Mouse (Mus musculus) layer of hippocampus, adult 9-11 months (tissue): ENCODE measurements around the gene Rin2.

Experiments used
- DNase-seq: peaks from one replicate; pipeline ENCODE4 v3.0.0; 2022

The Rin2 gene

DNA sequence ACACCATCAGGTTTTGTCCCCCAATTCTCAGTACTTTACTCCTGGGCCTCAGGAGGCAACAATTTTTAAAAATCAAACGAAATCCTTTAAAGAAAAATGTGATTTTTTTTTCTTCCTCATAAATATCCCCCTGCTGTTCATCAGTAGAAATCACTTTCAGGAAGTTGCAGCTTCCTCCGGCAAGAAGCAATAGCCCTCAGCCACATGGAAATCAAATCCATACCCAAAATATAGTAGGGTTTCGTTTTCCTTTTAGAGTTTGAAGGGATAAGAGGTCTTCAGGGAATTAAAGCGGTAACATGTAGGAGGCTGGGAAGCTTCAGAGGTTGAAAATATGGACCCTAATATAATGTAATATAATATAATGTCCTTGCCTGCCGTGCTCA, 157.8 kb downstream of the Rin2 start:
- no peak for DNase-seq

DNA sequence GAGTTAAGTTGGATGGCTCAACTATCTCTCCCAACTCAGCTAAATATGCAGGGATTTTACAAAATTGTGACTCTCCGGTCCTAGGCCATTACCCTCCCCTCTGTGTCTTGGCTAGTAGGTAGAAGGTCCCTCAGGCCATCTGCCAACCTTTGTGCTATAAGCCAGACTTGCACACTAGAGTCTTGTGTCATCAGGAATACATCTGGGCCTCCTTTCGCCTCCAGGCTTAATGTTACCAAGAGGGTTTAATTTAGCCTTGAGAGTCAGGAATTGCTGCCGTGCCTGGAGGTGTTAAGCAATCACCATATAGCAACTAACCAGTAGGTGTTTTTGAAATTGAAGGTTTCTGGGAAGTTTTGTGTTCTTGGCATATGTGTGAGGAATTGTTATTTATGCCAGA, 158.3 kb downstream of the Rin2 start:
- DNase-seq: no peak

DNA sequence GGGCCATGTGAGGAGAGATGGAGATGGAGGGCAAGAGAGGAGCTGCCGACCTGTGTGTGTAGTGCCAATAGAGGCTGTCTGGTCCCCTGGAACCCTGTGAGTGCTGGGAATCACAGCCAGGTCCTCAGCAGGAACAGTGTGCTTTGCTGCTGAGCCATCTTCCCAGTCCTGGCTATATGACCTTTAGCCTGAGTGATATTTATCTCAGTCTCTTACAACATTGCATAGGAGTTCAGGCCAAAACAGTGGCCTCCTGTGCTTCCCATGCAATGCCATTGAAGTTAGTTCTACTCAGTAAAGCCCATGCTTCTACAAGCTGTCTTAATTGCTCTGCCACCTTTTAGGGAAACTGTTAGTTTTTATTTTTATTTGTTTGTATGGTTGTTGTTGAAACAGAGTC, 160.9 kb downstream of the Rin2 start:
- DNase-seq: no peak

DNA sequence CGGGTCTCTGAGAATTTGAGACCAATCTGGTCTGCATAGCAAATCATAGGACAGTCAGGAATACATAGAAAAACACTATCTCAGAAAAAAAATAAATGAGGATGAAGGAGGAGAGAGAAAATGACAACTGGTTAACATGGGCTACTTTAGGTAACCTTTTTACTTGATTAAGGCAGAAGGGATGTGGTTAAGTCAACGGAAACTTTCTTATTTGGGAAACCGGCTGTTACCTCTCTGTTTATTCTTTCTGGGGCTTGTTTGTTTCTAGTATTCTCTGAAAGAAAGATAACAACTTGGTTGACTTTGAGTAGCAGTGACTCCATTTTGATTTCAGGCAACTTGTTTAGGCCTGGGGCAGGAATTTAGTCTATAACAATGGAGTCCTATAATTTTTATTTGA, 163.7 kb downstream of the Rin2 start:
- DNase-seq: no peak

DNA sequence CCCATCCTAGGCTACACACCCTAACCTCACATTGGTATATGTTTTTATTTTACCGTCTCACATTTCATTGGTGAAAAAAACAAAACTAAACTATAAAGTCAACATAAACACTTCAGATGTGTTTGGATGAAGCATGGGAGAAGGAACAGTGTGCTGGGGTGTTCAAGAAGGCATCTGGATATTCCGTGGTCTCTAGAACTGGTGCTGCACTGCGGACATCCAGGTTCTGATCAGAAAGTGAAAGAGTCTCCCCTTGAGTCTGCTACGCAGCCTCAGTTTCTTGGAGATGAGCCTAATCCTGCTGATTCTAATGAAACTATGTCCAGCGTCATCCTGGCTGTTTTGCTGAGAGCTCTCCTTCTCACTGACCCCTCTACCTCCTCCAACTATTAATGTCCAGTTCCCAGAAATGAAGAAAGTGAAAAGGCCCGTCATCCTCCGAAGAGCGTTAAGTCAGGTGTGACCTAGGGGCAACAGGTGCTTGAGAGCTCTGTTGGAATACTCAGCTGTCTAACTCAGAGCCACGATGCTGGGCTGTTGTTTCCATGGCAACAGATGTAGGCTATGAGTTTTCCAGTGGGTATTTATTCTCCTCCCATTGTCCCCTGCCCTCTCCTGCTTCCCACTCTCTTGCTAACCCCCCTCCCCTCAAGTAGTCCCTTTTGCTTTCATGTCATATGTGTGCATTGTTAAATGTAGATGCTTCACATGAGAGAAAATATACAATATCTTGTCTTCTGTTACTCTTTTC, 164.7 kb downstream of the Rin2 start:
- no peak for DNase-seq

DNA sequence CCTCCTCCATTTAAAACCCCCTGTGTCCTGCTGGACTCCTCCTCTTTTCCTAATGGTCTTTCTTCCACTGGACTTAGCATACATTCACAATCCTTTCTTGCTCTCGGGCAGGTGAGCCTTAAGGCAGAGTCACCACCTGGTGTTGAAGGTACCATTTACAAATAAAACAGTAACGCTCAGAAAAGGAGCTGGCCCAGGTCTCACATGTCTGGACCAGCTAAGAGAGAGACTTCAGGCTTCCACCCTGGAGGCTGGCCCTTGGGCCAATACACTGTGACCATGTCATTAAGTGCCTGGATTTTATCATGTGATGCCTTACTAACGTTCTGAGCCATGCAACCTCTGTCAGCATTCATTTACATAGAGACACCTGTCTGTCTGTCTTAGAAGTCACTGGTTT, 165.3 kb downstream of the Rin2 start:
- no peak for DNase-seq

DNA sequence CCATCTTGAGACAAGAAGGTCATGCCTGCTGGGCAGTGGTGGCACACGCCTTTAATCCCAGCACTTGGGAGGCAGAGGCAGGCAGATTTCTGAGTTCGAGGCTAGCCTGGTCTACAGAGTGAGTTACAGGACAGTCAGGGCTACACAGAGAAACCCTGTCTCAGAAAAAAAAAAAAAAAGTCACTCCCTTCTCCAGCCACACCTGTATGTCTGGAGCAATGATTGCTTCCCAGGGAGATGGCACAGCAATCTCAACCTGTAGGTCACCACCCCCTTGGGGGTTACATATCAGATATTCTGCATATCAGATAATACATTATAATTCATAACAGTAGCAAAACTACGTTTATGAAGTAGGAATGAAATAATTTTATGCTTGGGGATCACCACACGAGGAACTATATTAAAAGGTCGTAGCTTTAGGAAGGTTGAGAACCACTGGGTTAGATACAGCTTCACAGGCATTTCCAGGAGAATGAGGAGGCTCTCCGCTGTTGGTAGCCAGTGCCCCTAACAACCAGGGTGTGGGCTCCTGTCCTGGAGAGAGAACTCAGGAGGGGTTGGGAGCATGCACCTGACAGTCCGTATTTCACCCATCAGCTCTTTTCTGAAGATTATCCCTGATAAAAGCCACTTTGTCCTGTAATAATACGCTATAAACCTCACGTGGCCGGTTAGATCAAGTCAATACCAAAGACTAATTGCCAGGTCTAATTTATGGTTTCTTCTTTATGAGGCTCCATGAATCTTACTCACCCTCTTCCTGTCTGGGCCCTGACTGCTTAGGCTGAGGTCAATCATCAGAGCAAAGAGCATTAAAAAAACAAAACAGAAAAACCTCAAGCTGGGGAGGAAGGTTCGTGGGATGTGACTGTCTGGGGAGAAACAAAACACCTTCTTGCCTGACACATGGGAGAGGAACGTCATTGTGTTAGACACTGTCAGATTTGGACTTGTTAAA, 166.2 kb downstream of the Rin2 start:
- DNase-seq: no peak

DNA sequence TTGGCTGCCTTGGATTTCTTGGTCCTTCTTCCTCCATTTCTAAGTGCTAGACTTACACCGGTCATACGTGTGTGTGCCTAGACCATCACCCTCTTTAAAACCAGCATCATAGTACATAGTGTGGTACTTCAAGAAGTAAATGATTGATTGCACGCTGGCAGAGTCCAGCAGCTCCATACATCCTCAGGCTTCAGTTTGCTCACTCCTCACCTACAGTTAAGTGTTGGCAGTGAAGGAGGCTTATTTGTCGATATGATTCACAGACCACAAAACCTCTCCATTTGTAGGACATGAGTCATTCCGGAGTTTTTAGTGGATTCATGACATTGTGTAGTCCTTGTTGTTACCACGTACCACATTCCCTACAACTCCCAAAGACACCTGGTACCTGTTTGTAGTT, 168.3 kb downstream of the Rin2 start:
- no peak for DNase-seq

DNA sequence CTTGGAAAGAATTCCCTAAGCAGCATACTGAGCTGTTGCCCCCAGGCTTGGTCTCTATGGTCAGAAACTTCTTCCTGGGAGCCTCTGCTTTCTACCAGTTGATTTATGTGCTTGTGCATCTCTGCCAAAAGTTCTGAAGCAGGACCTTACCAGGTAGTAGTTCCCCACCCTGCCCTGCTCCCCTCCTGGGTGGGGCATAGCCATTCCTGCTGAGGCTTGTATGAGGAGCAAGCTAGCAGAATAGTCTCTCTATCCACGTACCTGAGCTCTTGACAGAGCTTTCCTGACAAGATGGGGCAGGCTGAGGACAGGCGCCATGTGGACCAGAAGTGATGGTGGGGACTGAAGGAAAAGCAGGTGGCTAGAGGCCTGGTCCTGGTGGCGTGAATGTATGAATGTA, 171.6 kb downstream of the Rin2 start:
- DNase-seq: no peak

DNA sequence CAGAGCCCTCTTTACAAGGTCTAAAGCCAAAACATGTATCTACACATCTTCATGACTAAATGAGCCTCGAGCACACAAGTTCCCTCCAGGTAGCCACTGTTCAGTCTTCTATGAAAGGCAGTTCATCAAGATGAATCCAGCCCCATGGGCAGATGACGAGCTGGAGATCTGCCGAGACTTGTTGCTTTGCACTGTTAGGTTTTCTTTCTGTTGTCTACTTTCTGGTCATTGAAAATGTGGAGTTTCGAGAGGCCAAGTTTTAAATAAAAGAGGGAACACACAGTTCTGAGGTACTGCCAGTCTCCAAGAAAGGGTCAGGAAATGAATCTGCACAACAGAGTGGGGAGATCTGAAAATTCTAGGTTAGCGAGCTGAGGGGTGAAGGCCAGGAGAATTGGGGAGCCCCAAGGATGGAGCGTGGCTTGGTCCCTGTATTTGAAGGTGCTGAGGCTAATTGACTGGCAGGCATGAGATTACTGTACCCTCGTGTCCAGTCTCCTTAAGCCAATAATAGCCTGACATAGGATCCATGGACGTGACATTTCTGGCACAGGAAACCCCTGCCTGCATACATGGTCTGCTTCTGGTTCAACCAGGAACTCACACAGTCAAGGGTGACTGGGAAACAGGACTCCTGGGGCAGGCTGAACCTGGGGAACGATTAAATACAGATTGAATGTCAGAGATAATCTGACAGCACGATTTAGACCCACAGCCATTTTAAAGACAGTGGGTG, 174.3 kb downstream of the Rin2 start:
- no peak for DNase-seq

DNA sequence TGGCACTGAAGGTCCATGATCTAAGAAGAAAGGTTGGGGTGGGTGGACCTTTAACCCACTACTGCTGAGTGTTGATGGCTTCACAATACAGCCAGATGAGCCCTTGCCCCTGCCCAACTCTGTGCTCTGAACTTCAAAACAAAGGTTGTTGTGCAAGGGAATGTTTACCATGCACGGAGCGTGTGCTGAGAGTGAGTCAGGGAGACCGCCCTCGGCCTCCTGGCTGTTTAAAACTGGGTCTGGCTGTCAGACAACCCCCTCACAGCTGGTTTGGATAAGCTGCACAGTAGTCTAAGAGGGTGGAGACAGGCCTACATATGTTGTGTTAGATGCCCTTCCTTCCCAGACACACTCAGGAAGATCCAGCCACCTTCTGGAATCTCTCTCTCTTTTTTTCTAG, 175.8 kb downstream of the Rin2 start:
- DNase-seq: peak; percentile 54

DNA sequence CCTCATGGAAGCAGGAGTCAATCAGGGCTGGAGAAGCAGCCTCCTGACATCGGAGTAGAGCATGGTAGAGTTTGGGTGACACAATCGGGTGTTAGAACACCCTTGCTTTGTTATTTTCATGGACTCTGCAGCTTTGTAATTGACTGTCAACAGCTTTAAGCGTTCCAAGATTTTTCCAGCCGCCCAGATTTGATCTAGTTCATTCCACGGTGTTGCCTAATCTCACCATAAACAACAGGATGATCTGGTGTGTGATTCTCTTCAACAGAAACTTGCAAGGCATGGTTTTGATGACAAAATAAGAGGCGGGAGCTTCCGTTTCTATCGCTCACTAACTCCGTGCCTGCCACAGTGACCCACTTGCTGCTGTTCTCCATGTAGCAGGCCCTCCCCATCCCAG, 180.8 kb downstream of the Rin2 start:
- DNase-seq: no peak

DNA sequence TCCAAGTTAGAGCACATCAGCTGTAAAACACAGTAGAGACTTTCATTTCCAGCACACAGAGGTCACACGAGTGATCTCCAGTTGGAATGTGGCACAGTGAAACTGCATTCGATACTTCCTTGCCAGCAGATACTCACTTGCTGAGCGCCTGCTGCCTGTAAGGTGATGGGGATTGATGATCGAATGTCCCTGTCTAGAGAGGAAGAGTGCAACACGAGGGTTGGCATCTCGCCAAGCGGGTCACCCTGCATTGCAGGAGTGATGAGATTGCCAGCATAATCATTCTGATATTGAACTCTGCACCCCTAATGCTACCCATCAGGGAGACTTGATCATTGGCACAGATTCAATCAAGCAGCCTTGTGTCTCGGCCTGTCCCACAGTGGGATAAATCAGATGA, 182.8 kb downstream of the Rin2 start:
- DNase-seq: no peak

DNA sequence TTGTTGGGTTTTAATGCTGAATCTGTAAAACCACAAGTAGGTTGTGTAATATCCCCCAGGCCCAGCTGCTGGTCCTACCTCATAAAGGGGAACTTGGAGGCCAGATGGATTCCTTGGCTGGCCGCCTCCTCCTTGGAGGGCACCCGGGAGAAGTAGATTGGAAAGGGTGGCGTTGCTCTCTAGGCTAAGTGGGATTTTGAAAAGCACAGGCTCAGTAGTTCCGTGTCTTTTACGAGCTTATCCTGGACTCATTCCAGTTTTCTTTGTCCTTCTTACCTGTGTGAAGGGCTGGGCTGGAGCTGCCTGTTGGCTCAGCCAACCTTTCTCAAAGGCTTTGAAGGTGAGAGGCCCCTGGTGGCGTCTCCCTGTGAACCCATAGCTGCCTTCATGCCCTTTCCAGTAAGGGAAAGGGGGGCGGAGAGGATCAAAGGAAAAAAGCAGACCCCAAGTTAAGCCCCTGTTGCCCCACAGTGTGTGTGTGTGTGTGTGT, 184.5 kb downstream of the Rin2 start:
- peak; percentile 79 for DNase-seq

DNA sequence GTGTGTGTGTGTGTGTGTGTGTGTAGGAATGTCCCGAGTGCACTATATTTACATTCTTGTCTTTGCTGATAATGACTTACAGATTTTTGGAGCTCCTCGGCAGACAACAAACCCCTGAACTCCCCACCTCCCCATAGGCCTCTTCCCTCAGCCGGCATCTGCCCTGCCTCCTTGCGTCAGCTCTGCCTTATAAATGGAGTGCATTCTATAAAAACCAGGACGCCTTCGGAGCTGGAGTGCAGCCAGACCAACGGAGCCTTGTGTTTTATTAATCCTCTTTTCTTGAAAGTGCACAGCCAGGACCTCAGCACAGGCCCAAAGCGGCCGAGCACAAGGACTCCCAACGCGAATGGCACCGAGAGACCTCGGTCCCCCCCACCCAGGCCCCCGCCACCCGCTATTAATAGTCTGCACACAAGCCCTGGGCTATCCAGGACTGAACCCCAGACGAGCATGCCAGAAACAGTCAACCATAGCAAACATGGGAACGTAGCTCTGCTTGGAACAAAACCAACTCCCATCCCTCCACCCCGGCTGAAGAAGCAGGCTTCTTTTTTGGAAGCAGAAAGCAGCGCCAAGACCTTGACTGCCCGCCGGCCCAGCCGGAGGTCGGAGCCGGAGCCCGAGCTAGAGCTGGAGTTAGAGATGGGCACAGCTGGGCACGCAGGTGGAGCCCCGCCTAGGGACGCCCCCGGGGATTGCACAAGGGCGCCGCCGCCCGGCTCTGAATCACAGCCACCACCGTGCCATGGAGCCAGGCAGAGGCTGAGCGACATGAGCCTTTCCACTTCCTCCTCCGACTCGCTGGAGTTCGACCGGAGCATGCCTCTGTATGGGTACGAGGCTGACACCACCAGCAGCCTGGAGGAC, 185.2 kb downstream of the Rin2 start:
- peak; percentile 94 for DNase-seq

DNA sequence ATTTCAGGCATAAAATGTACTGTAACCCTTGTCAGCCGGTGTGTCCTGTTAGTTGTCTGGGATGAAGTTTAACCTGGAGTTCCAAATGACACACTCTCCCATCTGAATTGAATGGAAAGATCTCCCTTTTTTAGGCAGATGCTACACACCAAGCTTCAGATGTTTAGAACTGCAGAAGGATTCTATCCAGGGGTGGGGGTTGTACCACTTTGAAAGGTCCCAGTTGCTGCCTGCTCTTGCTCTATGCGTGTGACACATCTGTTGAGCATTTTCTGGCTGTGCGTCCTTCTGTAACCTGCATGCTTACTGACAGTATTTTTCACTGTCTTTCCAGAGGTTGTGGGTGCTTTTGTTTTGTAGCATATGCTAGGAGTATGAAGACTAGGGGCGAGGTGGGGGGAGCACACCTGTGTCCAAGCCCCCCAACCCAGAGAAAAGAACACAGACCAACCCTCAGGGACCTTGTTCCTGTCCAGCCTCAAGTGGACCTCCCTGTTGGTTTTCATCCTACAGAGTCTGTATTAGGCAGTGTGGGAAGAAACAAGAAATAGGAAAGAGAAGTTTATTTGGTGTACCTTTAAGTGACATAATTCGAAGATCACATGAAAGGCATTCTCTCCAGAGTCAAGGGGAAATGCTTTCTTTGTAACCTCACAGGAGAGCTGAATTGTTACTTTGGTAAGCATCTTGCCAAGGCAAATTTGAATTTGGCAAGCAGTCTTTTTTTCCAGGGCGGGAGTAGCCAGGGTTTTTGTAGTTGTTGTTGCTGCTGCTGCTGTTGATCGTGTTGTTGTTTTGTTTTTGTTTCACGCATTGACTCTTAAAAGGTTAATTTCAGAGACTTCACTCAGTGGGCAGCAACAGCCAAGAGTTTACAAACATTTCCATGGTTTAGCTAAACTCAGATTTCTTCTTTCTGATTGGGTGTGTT, 186.4 kb downstream of the Rin2 start:
- no peak for DNase-seq

DNA sequence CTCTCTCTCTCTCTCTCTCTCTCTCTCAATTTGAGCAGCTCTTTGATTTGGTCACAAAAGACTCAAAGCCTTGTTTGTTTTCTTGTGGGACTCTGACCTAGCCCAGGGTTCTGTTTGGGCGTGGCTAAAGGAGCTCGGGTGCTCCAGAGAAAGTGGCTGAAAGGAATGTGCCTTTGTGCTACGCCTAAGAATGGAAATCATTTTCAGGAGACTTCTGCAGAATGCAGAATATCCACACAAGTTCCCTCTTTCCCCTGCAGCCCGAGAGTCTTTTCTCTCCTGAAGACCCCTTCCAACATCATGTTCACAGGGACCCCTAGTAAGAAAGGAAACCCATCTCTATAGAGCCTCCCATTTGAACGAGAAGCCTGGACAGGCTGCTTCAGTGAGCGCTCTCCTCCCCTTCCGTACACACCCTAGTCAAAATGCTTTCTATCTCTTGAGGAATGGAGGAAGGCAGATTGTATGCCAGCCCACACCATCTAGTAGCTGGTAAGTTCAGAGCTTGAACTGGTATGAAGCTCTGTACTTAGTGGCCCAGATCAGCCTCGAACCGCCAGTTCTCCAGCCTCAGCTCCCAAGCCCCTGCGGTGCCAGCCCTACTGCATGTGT, 187.3 kb downstream of the Rin2 start:
- no peak for DNase-seq

DNA sequence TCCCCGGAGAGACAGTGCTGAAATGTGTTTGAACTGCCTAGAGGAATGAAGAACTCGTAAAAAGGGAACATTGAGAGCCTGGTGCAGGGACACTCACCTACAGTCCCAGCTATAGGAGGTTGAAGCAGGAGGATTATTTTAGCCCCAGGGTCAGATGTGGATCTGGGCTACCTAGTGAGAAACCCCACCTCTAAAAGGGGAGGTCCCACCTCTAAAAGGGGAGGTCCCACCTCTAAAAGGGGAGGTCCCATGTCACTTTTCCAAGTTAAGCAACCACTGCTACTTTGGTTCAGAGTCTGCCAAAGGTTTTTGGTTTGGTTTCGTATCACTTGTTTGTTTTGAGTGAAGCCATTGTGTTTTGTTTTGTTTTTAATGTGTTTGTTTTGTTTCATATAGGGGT, 190.3 kb downstream of the Rin2 start:
- DNase-seq: no peak

DNA sequence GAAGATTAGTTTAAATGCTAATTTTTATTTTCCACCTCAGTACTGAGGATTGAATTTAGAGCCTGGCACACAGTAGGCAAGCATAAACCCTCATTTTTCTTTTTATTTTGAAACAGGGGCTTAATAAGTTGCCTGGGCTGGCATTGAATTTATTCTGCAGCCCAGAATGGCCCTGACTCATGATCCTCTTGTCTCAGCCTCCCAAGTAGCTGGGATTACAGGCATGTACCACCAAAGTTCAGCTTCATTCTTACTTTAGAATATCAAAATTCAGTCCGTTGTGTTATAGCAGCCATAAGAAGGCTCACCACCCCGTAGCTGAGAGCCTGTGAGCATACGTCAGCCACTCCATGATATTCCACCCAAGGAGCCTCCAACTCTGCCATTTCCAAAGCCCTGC, 191.2 kb downstream of the Rin2 start:
- DNase-seq: no peak

DNA sequence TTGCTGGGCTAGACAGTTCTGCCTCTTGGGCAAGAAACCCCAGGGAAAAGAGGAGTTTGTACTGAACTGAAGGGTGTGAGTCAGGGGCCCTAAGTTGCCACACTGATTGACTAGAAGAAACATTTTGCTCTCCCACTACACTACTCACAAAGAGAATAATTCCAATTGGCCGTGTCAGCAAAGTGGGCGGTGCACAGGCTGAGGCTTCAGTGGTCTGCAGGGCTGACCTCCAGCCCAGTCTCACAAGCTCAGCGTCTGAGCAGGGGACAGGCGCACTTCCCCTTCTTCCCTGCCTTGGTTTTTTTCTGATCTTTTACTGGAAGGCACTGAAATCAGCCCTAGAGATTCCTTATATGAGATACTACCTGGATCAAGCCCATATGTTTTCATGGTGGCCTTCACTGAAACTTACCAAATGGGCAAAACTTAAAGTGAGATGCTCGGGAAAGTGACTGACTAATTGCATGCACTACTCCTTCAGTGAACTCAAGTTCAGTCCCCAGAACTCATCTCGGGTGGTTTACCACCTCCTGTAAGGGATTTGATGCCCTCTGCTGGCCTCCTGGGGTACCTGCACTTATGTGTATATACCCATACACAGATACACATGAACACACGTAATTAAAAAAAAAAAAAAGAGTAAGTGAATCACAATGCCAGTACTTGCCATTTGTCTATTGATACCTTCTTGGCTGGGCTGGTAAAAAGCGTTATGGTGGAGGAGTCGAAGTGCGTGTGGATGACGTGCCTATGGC, 191.9 kb downstream of the Rin2 start:
- peak; percentile 59 for DNase-seq
